ENCODE assay signal across 6 mouse cellular contexts in the genomic region with DNA sequence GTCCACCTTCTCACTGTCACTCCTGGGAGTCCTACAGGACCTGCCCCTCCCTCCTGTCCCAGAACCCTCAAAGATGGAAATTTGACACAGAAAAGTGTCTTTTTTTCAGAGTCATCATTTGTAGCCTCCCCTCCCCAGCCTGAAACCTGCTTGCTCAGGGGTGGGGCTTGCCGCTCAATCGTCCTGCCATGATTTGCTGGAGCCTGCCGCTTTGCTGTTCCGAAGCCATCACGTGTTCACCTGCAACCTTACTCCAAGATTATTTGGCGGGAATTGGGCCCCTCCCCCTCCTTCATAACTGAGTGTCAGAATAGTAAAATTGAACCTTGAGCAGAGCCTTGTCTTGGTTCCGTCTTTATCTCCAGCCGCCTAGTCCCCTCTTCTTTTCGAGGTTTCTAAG.
DNase-seq lines count a peak whose midpoint lies in the region; TF ChIP-seq lines count a peak whose summit lies in the region.
"Not testable (repeated sequence)": the region's sequence is repeated elsewhere in the genome, so short reads cannot be mapped to it uniquely, and the experiment has no call there.

No protein-coding gene starts in this region.

- TF ChIP-seq CTCF in E14TG2a.4 (conservative IDR thresholded peaks at IDR 0.05; ENCODE audit: low read length): not testable (repeated sequence)

- H3K4me1 ChIP-seq in E14TG2a.4 (replicated peaks; ENCODE audit: low read depth, low read length): peaks cover 42% of the 10 kb centered on the region

- H3K27me3 ChIP-seq in E14TG2a.4 (ENCODE audit: insufficient read depth, low read length): not testable (repeated sequence)

- H3K9me3 ChIP-seq in E14TG2a.4 (ENCODE audit: low read length): not testable (repeated sequence)

- peak; percentile 21 for DNase-seq in ES-CJ7 (ENCODE audit: low read depth, low spot score)
- DNase-seq in R1 (ENCODE audit: low read depth, low spot score): peak; percentile 57
- DNase-seq in heart, adult 11 months: peak; percentile 68
- peak; percentile 9 for DNase-seq in kidney, adult 9 months
- peak; percentile 19 for DNase-seq in ovary, adult 18-20 months (ENCODE audit: low spot score)

- peak overlapping the region; percentile 58 for H3K4me3 ChIP-seq in E14TG2a.4 (replicated peaks; ENCODE audit: low read length)

- H3K36me3 ChIP-seq in E14TG2a.4 (ENCODE audit: insufficient read depth, low read length): not testable (repeated sequence)

Comparison
In these comparisons a context has a peak if more than half of its experiments do, and no peak if none do; other contexts are left out.
1. Peak in every context shown above with its lines: DNase-seq and H3K4me3 ChIP-seq.
2. DNase-seq: peak in every context shown above with its lines; median percentile 68 in heart, adult 11 months; 57 in R1; 21 in ES-CJ7; 19 in ovary, adult 18-20 months; 9 in kidney, adult 9 months.